Mouse (Mus musculus) heart, adult 9 months (tissue): ENCODE measurements around the gene Tmem236.
"Not testable (repeated sequence)": the region's sequence is repeated elsewhere in the genome, so short reads cannot be mapped to it uniquely, and the experiment has no call there.

Experiments
- DNase-seq, 2 experiments: peaks; one replicate each; pipeline ENCODE4 v3.0.0; 2022; ENCODE audit warnings: low spot score in 2 of 2

Tmem236 gene

GRCm38 (mm10) chr2:14191601-14192000 lies 17.3 kb downstream of the Tmem236 start:
- DNase-seq = no peak

- DNase-seq = peak in 1 of 2 experiments; percentile 23
These were observed 17.7 kb downstream of the Tmem236 start for GRCm38 (mm10) chr2:14192046-14192445.

GRCm38 (mm10) chr2:14198325-14198903 lies 24.1 kb downstream of the Tmem236 start:
- not testable (repeated sequence) for DNase-seq

GRCm38 (mm10) chr2:14199621-14200020 lies 25.3 kb downstream of the Tmem236 start:
- no peak for DNase-seq

- DNase-seq = not testable (repeated sequence)
These were observed 26.6 kb downstream of the Tmem236 start for GRCm38 (mm10) chr2:14200879-14201445.

GRCm38 (mm10) chr2:14204308-14204707 lies 30.0 kb downstream of the Tmem236 start:
- no peak for DNase-seq

- peak in 1 of 2 experiments; percentile 19 for DNase-seq
These were observed 32.5 kb downstream of the Tmem236 start for GRCm38 (mm10) chr2:14206798-14207197.

- no peak for DNase-seq
These were observed 36.4 kb downstream of the Tmem236 start for GRCm38 (mm10) chr2:14210731-14211130.

GRCm38 (mm10) chr2:14211606-14212005 lies 37.3 kb downstream of the Tmem236 start:
- DNase-seq = no peak

- DNase-seq = no peak
These were observed 40.4 kb downstream of the Tmem236 start for GRCm38 (mm10) chr2:14214764-14215163.

- DNase-seq = no peak
These were observed 42.3 kb downstream of the Tmem236 start for GRCm38 (mm10) chr2:14216653-14217052.

GRCm38 (mm10) chr2:14218126-14218525 lies 43.8 kb downstream of the Tmem236 start:
- DNase-seq = no peak

- DNase-seq = no peak
These were observed 50.1 kb downstream of the Tmem236 start for GRCm38 (mm10) chr2:14224387-14224786.

- DNase-seq = no peak
These were observed 54.2 kb downstream of the Tmem236 start for GRCm38 (mm10) chr2:14228495-14228894.

GRCm38 (mm10) chr2:14229149-14229548 lies 54.8 kb downstream of the Tmem236 start, which contains the start of gene Mrc1:
TSS of gene Mrc1 (plus strand) at chr2:14229392.
- peak in 1 of 2 experiments; percentile 38 for DNase-seq

- DNase-seq = no peak
These were observed 55.7 kb downstream of the Tmem236 start for GRCm38 (mm10) chr2:14229979-14230378.

- no peak for DNase-seq
These were observed 58.6 kb downstream of the Tmem236 start for GRCm38 (mm10) chr2:14232897-14233296.

- no peak for DNase-seq
These were observed 59.7 kb downstream of the Tmem236 start for GRCm38 (mm10) chr2:14233983-14234382.

GRCm38 (mm10) chr2:14235319-14235718 lies 61.0 kb downstream of the Tmem236 start:
- DNase-seq = no peak

- no peak for DNase-seq
These were observed 62.6 kb downstream of the Tmem236 start for GRCm38 (mm10) chr2:14236920-14237319.

GRCm38 (mm10) chr2:14237723-14238122 lies 63.4 kb downstream of the Tmem236 start:
- no peak for DNase-seq

- no peak for DNase-seq
These were observed 64.8 kb downstream of the Tmem236 start for GRCm38 (mm10) chr2:14239151-14239550.

- no peak for DNase-seq
These were observed 69.8 kb downstream of the Tmem236 start for GRCm38 (mm10) chr2:14244157-14244556.

- no peak for DNase-seq
These were observed 70.3 kb downstream of the Tmem236 start for GRCm38 (mm10) chr2:14244668-14245067.
